Mouse (Mus musculus) neural tube, embryonic 11.5 days (tissue): ENCODE results near the gene Rgsl1. TPM values are rescaled to one million over a fixed set of nuclear protein-coding genes. Genes with fewer than 3 reads are reported as not detected.

Experiments used
- ATAC-seq: fragments of 200-750 bp; cut with Nextera tagmentation; 2 replicates; pipeline ENCODE4 v1.8.0; 2017; ENCODE audit warnings: moderate number of reproducible peaks, mild to moderate bottlenecking, moderate TSS enrichment, moderate library complexity; ENCODE audit not compliant: insufficient read depth, low FRiP score, low TSS enrichment
- DNase-seq: peaks from one replicate; pipeline ENCODE4 v3.0.0-alpha.2; 2015; ENCODE audit warnings: low spot score
- H3K27ac ChIP-seq: fragments of 300-500 bp; sonication (generic); 2 replicates; pipeline ENCODE4 v1.5.1; 2014; ENCODE audit warnings: low read depth, mild to moderate bottlenecking, low read length
- H3K27me3 ChIP-seq: fragments of 300-500 bp; sonication (generic); 2 replicates; pipeline ENCODE4 v1.6.1; 2014; ENCODE audit warnings: mild to moderate bottlenecking, low read length, mixed read lengths; ENCODE audit not compliant: control insufficient read depth, insufficient read depth
- H3K36me3 ChIP-seq: fragments of 300-500 bp; sonication (generic); 2 replicates; pipeline ENCODE4 v1.6.1; 2014; ENCODE audit warnings: mild to moderate bottlenecking, low read length, moderate library complexity, mixed read lengths; ENCODE audit not compliant: control insufficient read depth, insufficient read depth
- H3K4me1 ChIP-seq: fragments of 300-500 bp; sonication (generic); 2 replicates; pipeline ENCODE4 v1.6.1; 2014; ENCODE audit warnings: low read length, mixed read lengths; ENCODE audit not compliant: control insufficient read depth, insufficient read depth
- H3K4me2 ChIP-seq: fragments of 300-500 bp; sonication (generic); 2 replicates; pipeline ENCODE4 v1.6.1; 2014; ENCODE audit warnings: low read depth, mild to moderate bottlenecking, moderate library complexity
- H3K4me3 ChIP-seq: fragments of 300-500 bp; sonication (generic); 2 replicates; pipeline ENCODE4 v1.5.1; 2014; ENCODE audit warnings: low read depth, low read length
- H3K9ac ChIP-seq: fragments of 300-500 bp; sonication (generic); 2 replicates; pipeline ENCODE4 v1.6.1; 2014; ENCODE audit warnings: mild to moderate bottlenecking, low read length
- H3K9me3 ChIP-seq: fragments of 300-500 bp; sonication (generic); 2 replicates; pipeline ENCODE4 v1.6.1; 2016; ENCODE audit warnings: low read length; ENCODE audit not compliant: control insufficient read depth
- WGBS: fragments of 180-500 bp; shearing (Covaris S2); extraction: QIAGEN DNeasy Blood & Tissue Kit; methylation state at CpG from one replicate; pipeline ENCODE4 v1.1.7; 2014; 5-methylcytosine and 5-hydroxymethylcytosine counted together
- polyA plus RNA-seq: library from polyadenylated mRNA; unstranded; fragments of >200 nt; fragmentation: Nextera tagmentation; extraction: Ambion mirVana; gene quantifications from 2 replicates; pipeline ENCODE4 v1.2.1, GENCODE M21; 2014

The Rgsl1 gene
- polyA plus RNA-seq, 1 experiment from 2014 or later = not detected

DNA sequence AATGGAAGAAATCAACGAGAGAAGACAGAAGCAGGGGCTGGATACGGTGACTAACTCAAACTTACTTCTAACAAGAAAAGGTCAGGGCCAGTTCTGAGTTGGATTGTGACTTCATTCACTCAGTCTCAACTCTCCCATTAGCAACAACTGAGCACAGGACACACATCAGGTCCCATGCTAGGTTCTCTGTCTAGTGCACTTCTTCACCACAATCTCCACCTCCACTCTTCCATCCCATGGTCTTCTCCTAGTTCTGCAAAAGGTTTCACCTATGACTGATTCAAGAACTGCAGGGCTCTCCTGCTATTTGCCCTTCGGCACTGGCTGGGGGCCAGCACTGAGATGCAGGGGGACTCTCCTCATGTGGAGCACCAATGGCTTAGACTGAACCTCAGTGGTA is 49.7 kb downstream of the Rgsl1 start:
- H3K9me3 ChIP-seq = no peaks in the 10 kb centered on the region
- H3K27me3 ChIP-seq = no peaks in the 10 kb centered on the region
- H3K4me3 ChIP-seq = no peak overlapping the region
- H3K27ac ChIP-seq = no peak overlapping the region
- ATAC-seq (no peak), DNase-seq (no peak)
- H3K4me1 ChIP-seq = no peaks in the 10 kb centered on the region
- no peaks in the 10 kb centered on the region for H3K36me3 ChIP-seq
- 85% methylated on average over 3 of the region's 3 CpGs for WGBS
- H3K4me2 ChIP-seq = no peak overlapping the region
- no peak overlapping the region for H3K9ac ChIP-seq

DNA sequence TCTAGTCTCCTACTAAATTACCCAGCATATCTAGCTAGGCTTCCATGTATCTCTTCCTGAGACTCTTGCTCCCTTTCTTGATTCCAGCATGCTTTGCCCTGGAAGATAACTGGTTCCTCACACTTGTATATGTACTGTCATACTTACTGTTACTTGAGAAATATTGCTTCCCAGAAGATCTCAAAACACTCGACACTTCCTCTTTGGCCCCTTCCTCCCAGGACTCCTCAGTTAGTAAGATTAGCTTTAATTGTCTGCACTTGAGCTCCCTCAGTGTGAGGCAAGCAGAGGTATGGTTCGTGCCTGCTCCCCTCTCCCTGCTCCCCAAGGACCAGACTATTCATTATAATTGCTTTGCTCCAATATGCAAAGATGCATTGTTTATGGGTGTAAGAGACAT is 53.2 kb downstream of the Rgsl1 start:
- H3K4me2 ChIP-seq = no peak overlapping the region
- H3K27ac ChIP-seq = no peak overlapping the region
- no peaks in the 10 kb centered on the region for H3K4me1 ChIP-seq
- no peaks in the 10 kb centered on the region for H3K36me3 ChIP-seq
- 70% methylated on average over 2 of the region's 2 CpGs for WGBS
- no peak overlapping the region for H3K9ac ChIP-seq
- no peaks in the 10 kb centered on the region for H3K27me3 ChIP-seq
- no peak for ATAC-seq
- H3K4me3 ChIP-seq = no peak overlapping the region
- DNase-seq = no peak
- H3K9me3 ChIP-seq = no peaks in the 10 kb centered on the region

DNA sequence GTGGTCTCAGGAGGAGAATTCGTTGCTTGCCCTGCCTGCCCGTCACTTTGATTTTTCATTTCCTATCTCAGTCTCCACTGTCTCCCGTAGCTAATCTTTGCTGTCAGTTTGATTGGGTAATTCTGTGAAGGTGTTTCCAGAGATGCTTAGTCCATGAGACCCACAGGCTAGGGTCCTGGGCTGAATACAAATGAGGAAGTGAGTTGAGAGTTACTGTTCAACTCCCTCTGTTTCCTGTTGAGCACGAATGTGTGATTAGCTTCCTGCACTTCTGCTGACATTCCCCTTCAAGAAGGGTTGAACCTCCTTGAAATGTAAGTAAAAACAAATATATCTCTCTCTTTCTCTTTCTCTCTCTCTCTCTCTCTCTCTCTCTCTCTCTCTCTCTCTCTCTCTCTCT is 58.3 kb downstream of the Rgsl1 start:
- WGBS = 75% methylated on average over 4 of the region's 4 CpGs
- no peak for ATAC-seq

DNA sequence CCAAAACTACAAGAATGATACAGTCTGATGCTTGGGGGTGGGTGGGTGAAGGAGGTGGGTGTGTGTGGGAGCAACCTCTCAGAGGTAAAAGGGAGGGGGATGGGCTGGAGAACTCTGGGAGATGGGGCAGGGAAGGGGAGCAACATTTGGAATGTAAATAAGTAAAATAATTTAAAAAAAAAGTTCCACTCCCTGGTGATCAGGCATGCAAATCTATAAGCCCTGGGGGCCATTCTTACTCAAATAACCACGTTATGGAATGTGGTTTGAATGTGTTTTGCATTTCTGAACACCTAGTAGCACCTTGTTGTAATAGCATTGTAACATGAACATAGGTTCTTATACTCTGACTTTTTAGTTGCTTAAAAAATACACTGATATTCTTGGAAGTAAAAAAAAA is 60.6 kb downstream of the Rgsl1 start:
- no peak for ATAC-seq
- H3K9ac ChIP-seq = no peak overlapping the region
- no peak overlapping the region for H3K4me2 ChIP-seq

More for the DNA sequence above, 58.3 kb downstream of the Rgsl1 start:
- Histone ChIP-seq H3K9ac (no peak overlapping the region), H3K36me3 (no peaks in the 10 kb centered on the region), H3K27ac (no peak overlapping the region), H3K4me1 (no peaks in the 10 kb centered on the region), H3K4me3 (no peak overlapping the region), H3K4me2 (no peak overlapping the region), H3K9me3 (no peaks in the 10 kb centered on the region), H3K27me3 (no peaks in the 10 kb centered on the region)
- DNase-seq = no peak

DNA sequence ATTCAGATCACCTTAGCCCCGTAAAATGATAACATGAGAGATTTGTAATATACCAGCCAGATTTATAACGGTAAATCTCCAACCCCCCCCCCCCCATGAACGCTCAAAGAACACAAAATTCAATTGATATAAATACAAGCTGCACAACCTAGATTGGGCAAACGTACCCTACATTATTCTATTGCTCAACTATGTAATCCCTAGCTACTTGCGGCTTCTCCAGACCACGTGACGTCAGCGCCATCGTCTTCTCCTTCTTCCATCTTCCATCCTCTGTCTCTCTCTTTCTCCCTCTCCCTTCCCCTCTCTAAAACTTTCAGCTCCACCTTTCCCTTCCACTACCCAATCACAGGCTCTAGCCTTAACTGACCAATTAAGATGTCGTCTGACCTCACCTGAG is 65.7 kb downstream of the Rgsl1 start:
- H3K9me3 ChIP-seq = no peaks in the 10 kb centered on the region
- H3K27ac ChIP-seq = no peak overlapping the region
- H3K4me1 ChIP-seq = no peaks in the 10 kb centered on the region
- DNase-seq (no peak), ATAC-seq (no peak)
- no peaks in the 10 kb centered on the region for H3K27me3 ChIP-seq
- H3K4me3 ChIP-seq = no peak overlapping the region
- H3K9ac ChIP-seq = no peak overlapping the region
- H3K4me2 ChIP-seq = no peak overlapping the region
- H3K36me3 ChIP-seq = no peaks in the 10 kb centered on the region
- whole genome bisulfite sequencing = 92% methylated on average over 10 of the region's 10 CpGs

More for the DNA sequence above, 60.6 kb downstream of the Rgsl1 start:
- H3K4me1 ChIP-seq = no peaks in the 10 kb centered on the region
- H3K9me3 ChIP-seq = no peaks in the 10 kb centered on the region
- H3K27ac ChIP-seq = no peak overlapping the region
- DNase-seq = no peak
- H3K36me3 ChIP-seq = no peaks in the 10 kb centered on the region
- no peak overlapping the region for H3K4me3 ChIP-seq
- WGBS = 53% methylated on average over 1 of the region's 1 CpGs
- no peaks in the 10 kb centered on the region for H3K27me3 ChIP-seq

DNA sequence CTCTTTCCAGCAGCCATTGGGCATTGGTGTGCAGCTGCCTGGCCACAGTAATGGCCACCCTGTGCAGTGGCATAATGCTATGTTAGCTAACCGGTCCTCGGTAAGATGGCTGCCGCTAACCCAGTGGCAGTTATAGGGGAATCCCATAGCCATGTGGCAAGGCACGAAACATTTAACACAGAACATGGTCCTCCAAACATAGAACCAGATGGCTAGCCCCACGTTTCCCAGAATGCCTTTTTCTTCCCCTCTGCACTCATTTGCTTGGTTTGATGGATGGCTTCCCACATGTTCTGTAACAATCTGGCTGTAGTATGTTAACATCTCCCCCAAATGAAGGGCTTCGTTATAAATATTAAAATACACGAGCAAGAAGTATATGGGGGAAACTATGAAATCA is 67.7 kb downstream of the Rgsl1 start:
- DNase-seq = no peak
- Histone ChIP-seq H3K4me1 (no peaks in the 10 kb centered on the region), H3K27ac (no peak overlapping the region), H3K9ac (no peak overlapping the region), H3K27me3 (no peaks in the 10 kb centered on the region), H3K9me3 (no peaks in the 10 kb centered on the region), H3K36me3 (no peaks in the 10 kb centered on the region), H3K4me2 (no peak overlapping the region), H3K4me3 (no peak overlapping the region)
- 87% methylated on average over 7 of the region's 7 CpGs for WGBS
- ATAC-seq = no peak

DNA sequence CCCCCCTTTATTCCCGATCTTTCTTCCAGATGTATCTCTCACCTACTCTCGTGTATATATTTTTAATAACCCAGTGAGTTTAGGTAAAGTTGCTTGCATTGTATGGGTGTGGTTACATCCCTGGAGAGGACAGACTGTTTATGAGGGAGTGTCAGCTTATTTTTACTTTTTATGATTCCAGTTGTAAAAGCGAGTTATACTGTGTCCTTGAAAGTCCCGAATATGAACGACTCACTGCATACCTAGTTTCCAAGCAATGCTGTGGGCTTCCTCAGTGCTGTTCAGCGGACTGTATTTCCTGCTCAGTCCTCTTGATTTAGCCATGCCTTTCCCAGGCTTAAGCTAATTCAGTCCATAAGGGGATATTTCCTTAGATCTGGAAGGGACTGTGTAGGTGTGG is 68.8 kb downstream of the Rgsl1 start:
- DNase-seq = no peak

DNA sequence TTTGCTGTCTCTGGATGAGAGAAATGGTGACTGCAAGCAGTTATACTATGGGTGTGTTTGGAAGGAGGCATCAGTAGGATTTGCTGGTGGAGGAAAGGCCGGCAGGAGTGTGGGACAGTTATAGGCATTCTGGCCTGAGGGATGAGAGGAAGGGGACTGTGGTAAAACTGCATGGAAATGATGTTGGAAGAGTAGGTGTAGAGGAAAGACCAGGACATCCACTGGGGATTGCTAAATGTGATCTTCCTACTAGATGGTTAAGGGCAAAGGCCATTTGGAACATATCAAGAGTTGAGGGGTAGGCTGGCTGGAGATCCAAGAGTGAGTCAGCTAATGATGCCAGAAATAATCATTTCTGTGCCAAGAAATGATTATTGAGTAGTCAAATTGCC is 73.2 kb downstream of the Rgsl1 start:
- ATAC-seq (no peak), DNase-seq (no peak)
- 85% methylated on average over 1 of the region's 1 CpGs for WGBS
- Histone ChIP-seq H3K9me3 (no peaks in the 10 kb centered on the region), H3K4me1 (no peaks in the 10 kb centered on the region), H3K4me2 (no peak overlapping the region), H3K4me3 (no peak overlapping the region), H3K9ac (no peak overlapping the region), H3K27me3 (no peaks in the 10 kb centered on the region), H3K36me3 (no peaks in the 10 kb centered on the region), H3K27ac (no peak overlapping the region)

More for the DNA sequence above, 68.8 kb downstream of the Rgsl1 start:
- Histone ChIP-seq H3K4me2 (no peak overlapping the region), H3K4me3 (no peak overlapping the region), H3K27ac (no peak overlapping the region), H3K36me3 (no peaks in the 10 kb centered on the region), H3K4me1 (no peaks in the 10 kb centered on the region), H3K9me3 (no peaks in the 10 kb centered on the region), H3K27me3 (no peaks in the 10 kb centered on the region), H3K9ac (no peak overlapping the region)
- 90% methylated on average over 6 of the region's 6 CpGs for WGBS
- no peak for ATAC-seq

DNA sequence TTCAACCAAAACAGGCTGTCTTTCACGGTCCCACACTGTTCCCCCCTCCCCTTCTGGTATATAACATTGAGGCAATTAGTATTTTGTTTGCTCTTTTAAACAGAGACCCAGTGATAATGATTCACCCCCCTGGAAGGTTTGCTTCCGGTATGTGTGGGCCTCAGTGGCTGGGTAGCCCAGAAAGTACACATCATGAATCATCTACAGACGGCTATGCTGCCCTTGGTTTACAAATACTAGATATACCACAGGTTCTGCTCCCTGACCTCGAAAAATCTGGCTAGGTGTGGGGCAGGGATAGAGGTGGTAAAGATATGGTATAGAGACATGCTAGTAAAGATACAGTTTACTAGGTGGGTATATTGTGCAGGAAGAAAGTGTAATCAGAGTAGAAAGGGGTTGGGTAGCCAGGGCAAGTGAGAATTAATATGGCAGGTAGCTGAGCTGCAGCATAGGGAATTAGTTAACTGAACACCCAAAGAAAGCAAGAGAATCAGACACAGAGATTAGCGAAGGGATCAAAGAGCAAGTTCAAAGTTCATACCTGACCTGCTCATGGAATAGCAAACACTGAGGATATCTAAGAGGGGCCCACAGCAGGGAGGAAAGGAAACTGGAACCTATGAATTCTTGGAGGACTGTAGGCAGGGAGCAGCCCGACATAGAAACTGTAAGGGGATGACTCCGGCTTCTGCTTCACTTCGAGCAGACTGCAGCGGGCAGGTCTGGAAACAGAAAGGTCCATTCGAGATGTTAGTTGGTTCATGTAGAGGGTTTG is 73.8 kb downstream of the Rgsl1 start:
- 83% methylated on average over 10 of the region's 10 CpGs for WGBS
- DNase-seq = no peak

More for the DNA sequence above, 73.8 kb downstream of the Rgsl1 start:
- no peak overlapping the region for H3K4me3 ChIP-seq
- no peak for ATAC-seq
- no peaks in the 10 kb centered on the region for H3K27me3 ChIP-seq
- no peak overlapping the region for H3K4me2 ChIP-seq
- no peaks in the 10 kb centered on the region for H3K9me3 ChIP-seq
- H3K4me1 ChIP-seq = no peaks in the 10 kb centered on the region
- H3K27ac ChIP-seq = no peak overlapping the region
- no peaks in the 10 kb centered on the region for H3K36me3 ChIP-seq
- H3K9ac ChIP-seq = no peak overlapping the region
